Mouse (Mus musculus) kidney, embryonic 15.5 days (tissue): ENCODE measurements around the gene Vmn2r70. TPM values are rescaled to one million over a fixed set of nuclear protein-coding genes. Genes with fewer than 3 reads are reported as not detected.

Experiments
- ATAC-seq: fragments of 200-750 bp; cut with Nextera tagmentation; replicated peaks from 2 replicates; pipeline ENCODE4 v1.8.0; 2017; ENCODE audit warnings: moderate TSS enrichment; ENCODE audit not compliant: low FRiP score
- H3K27ac ChIP-seq: fragments of 300-500 bp; sonication (generic); 2 replicates; pipeline ENCODE4 v1.5.1; 2015; ENCODE audit warnings: mild to moderate bottlenecking, inconsistent platforms
- H3K27me3 ChIP-seq: fragments of 300-500 bp; sonication (generic); 2 replicates; pipeline ENCODE4 v1.6.1; 2015; ENCODE audit warnings: inconsistent platforms
- H3K36me3 ChIP-seq: fragments of 300-500 bp; sonication (generic); 2 replicates; pipeline ENCODE4 v1.6.1; 2015; ENCODE audit warnings: inconsistent platforms
- H3K4me1 ChIP-seq: fragments of 300-500 bp; sonication (generic); 2 replicates; pipeline ENCODE4 v1.6.1; 2015; ENCODE audit warnings: inconsistent platforms
- H3K4me2 ChIP-seq: fragments of 300-500 bp; sonication (generic); 2 replicates; pipeline ENCODE4 v1.6.1; 2015; ENCODE audit warnings: moderate library complexity, mild to moderate bottlenecking, inconsistent platforms
- H3K4me3 ChIP-seq: fragments of 300-500 bp; sonication (generic); replicated peaks from 2 replicates; pipeline ENCODE4 v1.5.1; 2015; ENCODE audit warnings: mild to moderate bottlenecking, inconsistent platforms
- H3K9ac ChIP-seq: fragments of 300-500 bp; sonication (generic); 2 replicates; pipeline ENCODE4 v1.6.1; 2015; ENCODE audit warnings: mild to moderate bottlenecking, inconsistent platforms
- H3K9me3 ChIP-seq: fragments of 300-500 bp; sonication (generic); replicated peaks from 2 replicates; pipeline ENCODE4 v1.6.1; 2016; ENCODE audit warnings: inconsistent platforms
- WGBS: fragments of 180-500 bp; shearing (Covaris S2); methylation state at CpG from one replicate; pipeline ENCODE4 v1.1.7; 2015; ENCODE audit warnings: mixed read lengths; 5-methylcytosine and 5-hydroxymethylcytosine counted together
- polyA plus RNA-seq: library from polyadenylated mRNA; unstranded; fragments of >200 nt; fragmentation: Nextera tagmentation; extraction: Ambion mirVana; gene quantifications from 2 replicates; pipeline ENCODE4 v1.2.1, GENCODE M21; 2015

The Vmn2r70 gene
- polyA plus RNA-seq: not detected in 2 replicates

DNA sequence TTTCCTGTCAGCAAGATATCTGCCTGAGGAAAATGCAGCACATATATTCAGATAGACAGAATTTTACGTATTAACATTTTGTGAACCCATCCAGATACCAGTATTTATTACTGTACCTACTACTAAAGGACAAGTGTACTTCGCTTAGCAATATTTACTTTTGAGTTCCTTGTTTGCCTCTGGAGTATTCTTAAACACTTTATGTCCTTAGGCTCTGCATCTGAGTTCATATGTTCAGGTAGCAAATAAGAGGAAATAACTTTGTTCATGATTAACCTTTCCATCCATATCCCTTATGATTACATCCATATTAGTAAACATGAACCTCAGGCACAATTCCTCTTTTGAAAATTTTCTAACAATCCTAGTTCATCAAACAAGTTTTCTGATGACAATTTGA, at the start of gene Vmn2r70:
Vmn2r70 (minus strand) TSS at position 101 of the 400 bp plus-strand sequence.
- no peaks in the 10 kb centered on the region for H3K9me3 ChIP-seq
- no peak within 1 kb of the TSS for H3K9ac ChIP-seq
- H3K4me3 ChIP-seq: no peak within 1 kb of the TSS
- no peaks in the 10 kb centered on the region for H3K36me3 ChIP-seq
- 87% methylated on average over 2 of the region's 2 CpGs for WGBS
- H3K4me2 ChIP-seq: no peak within 1 kb of the TSS
- H3K27ac ChIP-seq: no peak within 1 kb of the TSS
- no peaks in the 10 kb centered on the region for H3K4me1 ChIP-seq
- no peaks in the 10 kb centered on the region for H3K27me3 ChIP-seq
- no peak for ATAC-seq

- no peaks in the 10 kb centered on the region for H3K4me1 ChIP-seq
- no peak within 1 kb of the TSS for H3K4me3 ChIP-seq
- no peaks in the 10 kb centered on the region for H3K27me3 ChIP-seq
- no peak within 1 kb of the TSS for H3K9ac ChIP-seq
- no peak for ATAC-seq
- H3K36me3 ChIP-seq: no peaks in the 10 kb centered on the region
- no peak within 1 kb of the TSS for H3K27ac ChIP-seq
- WGBS: 83% methylated on average over 5 of the region's 5 CpGs
- no peak within 1 kb of the TSS for H3K4me2 ChIP-seq
- H3K9me3 ChIP-seq: no peaks in the 10 kb centered on the region
Observed at GRCm38 (mm10) chr7:85562787-85563186, 6.2 kb downstream of the Vmn2r70 start, which contains the start of gene Vmn2r71. Vmn2r71 (plus strand) TSS chr7:85563087.

DNA sequence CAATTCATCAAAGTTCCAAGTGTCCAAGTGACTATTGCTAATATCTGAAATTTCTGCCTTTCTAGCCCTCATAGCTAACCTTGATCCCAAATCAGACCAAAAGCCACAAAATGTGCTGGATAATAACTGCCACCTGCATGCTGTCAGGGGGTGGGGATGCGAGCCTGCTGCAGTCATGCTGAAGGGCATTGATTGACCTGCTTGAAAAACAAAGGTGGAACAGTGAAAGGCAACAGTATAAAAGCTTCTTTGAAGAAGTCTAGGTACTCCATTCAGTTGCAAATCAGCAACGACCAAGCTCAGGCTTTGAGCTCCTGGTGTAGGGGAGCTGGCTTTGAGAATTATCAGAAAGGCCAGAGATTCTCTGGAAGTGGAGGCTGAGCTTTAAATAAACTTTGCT, 25.9 kb downstream of the Vmn2r70 start:
- Histone ChIP-seq H3K4me3 (no peak overlapping the region), H3K9me3 (peaks cover 8% of the 10 kb centered on the region; the same call in 1 of the 2 replicates), H3K36me3 (no peaks in the 10 kb centered on the region), H3K27me3 (no peaks in the 10 kb centered on the region), H3K27ac (no peak overlapping the region), H3K4me1 (no peaks in the 10 kb centered on the region), H3K4me2 (no peak overlapping the region), H3K9ac (no peak overlapping the region)
- no peak for ATAC-seq
- 66% methylated on average over 2 of the region's 2 CpGs for WGBS

DNA sequence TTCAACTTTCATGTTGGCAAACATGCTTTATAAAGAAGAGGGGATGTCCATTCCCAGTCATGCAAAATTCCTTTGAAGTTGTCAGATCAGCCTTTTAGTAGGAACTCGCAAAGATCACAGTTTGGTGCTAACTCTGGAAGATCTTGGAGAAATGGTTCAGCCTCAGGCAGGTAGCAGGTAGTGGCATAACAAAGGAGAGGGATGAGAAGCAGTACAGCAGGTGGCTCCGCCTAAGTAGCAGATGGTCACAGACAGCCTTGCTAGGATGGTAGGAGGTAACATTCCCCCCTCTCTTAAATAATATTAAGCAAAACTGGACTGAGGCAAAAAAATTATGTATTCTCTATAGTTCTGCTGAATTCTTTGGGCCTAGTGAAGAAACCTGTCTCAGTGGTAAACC, 26.9 kb downstream of the Vmn2r70 start:
- Histone ChIP-seq H3K4me3 (no peak overlapping the region), H3K9ac (no peak overlapping the region), H3K27ac (no peak overlapping the region), H3K27me3 (no peaks in the 10 kb centered on the region), H3K9me3 (peaks cover 8% of the 10 kb centered on the region; the same call in 1 of the 2 replicates), H3K4me2 (no peak overlapping the region), H3K4me1 (no peaks in the 10 kb centered on the region), H3K36me3 (no peaks in the 10 kb centered on the region)
- WGBS: 93% methylated on average over 2 of the region's 2 CpGs
- no peak for ATAC-seq

Other genes starting within 250 kb of the Vmn2r70 start
- gene Vmn2r69, start 153.3 kb downstream of the Vmn2r70 start, polyA plus RNA-seq: not detected in 2 replicates
- gene Vmn2r71, start 6.1 kb downstream of the Vmn2r70 start, polyA plus RNA-seq: not detected in 2 replicates
- gene Vmn2r72, start 185.9 kb upstream of the Vmn2r70 start, polyA plus RNA-seq: not detected in 2 replicates